Mouse (Mus musculus): Measurements from ENCODE around the gene Fto.

DNA sequence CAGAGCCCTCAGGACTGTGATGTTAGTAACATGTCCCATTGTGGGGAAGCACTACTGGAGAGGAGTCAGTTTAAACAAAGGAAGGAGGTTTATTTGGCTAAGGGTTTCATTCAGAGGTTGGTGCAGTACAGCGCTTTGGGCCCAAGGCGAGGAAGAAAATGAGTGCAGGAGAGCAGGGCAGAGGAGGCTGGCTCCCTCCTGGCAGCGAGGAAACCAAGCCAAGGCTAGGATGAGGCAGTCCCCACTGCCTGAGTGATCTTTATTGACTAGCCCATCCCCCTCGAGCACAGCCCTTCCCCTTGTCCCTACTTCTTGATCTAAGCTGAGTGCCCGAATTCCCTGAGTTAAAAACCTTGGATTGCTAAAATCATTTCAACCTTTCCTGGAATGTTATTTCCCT is 189.5 kb downstream of the Fto start:
- TF ChIP-seq POLR2A (IDR thresholded peaks at IDR 0.05; ENCODE audit: borderline replicate concordance, extremely low read depth, low read depth, low read length) (no peak), CTCF (IDR thresholded peaks at IDR 0.05; ENCODE audit: insufficient read depth, low read length) (no peak)

Measured in lung, adult 2 months (tissue).